Mouse (Mus musculus) hindbrain, embryonic 11.5 days (tissue): ENCODE measurements around the gene Slc6a14. TPM values are rescaled to one million over a fixed set of nuclear protein-coding genes. Genes with fewer than 3 reads are reported as not detected.

ENCODE experiments used
- polyA plus RNA-seq: library from polyadenylated mRNA; unstranded; fragments of >200 nt; fragmentation: Nextera tagmentation; extraction: Ambion mirVana; gene quantifications from 2 replicates; pipeline ENCODE4 v1.2.1, GENCODE M21; 2014

The Slc6a14 gene
- polyA plus RNA-seq, 1 experiment from 2014 or later, result 0.22 TPM

Other genes starting within 250 kb of the Slc6a14 start
- 3.2 and 3.4 TPM in 2 replicates for gene Agtr2, start 230.4 kb upstream of the Slc6a14 start, polyA plus RNA-seq
- not detected in 2 replicates for gene Gm28269, start 30.2 kb downstream of the Slc6a14 start, polyA plus RNA-seq